Mouse (Mus musculus): ENCODE results near the gene Bbs9. TPM values are rescaled to one million over a fixed set of nuclear protein-coding genes. Genes with fewer than 3 reads are reported as not detected.
"Not testable (repeated sequence)": the region's sequence is repeated elsewhere in the genome, so short reads cannot be mapped to it uniquely, and the experiment has no call there.

Bbs9 gene
- total and polyA plus RNA-seq, 3 experiments, result 6.9 to 9.1 (median 7.8) TPM

DNA sequence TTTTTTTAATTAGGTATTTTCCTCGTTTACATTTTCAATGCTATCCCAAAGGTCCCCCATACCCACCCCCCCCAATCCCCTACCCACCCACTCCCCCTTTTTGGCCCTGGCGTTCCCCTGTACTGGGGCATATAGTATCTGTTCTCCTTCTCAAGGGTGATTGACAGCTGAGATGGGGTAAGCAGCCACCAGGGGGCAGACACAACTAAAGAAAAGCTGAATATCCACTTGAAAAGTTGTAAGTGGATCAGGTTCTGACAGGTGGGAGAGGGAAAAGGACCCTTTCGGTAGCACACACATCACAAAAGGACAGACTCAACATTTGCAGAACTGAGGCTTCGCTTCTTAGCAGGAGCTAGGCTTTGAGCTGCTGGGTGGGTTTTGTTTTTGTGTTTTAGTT is 237.8 kb downstream of the Bbs9 start:
- H3K27me3 ChIP-seq (replicated peaks); H3K27ac ChIP-seq (ENCODE audit: insufficient read depth, low read depth); H3K9me3 ChIP-seq (replicated peaks; ENCODE audit: low read length); dilution Hi-C loops (cut with MboI; ENCODE audit: extremely low pct_ligation_motif_present, extremely low pct_unique_long_range_greater_than_20kb, low sequenced_read_pairs); H3K4me2 ChIP-seq (ENCODE audit: insufficient read depth, low read depth, poor library complexity, severe bottlenecking); H3K36me3 ChIP-seq (replicated peaks in 1 of 2; ENCODE audit: control insufficient read depth in 1 of 2, insufficient read depth in 1 of 2, low read length in 1 of 2); H3K9ac ChIP-seq (ENCODE audit: insufficient read depth, low read depth); H3K4me3 ChIP-seq (replicated peaks in 1 of 3; ENCODE audit: low read depth in 2 of 3, low read length in 2 of 3, poor library complexity in 1 of 3); H3K79me2 ChIP-seq (replicated peaks; ENCODE audit: control insufficient read depth, extremely low read depth, insufficient read depth, poor library complexity, severe bottlenecking): not testable (repeated sequence)
- peak; percentile 69 for DNase-seq (ENCODE audit: extremely low read depth)
- in situ Hi-C loops (cut with MboI; ENCODE audit: low pct_ligation_motif_present, low pct_unique_long_range_greater_than_20kb, low sequenced_read_pairs), result loop anchor here (10.0 to 25.0 kb wide), 3 partner anchors 202 to 499 kb away; partner anchors contain the start of gene Bmper
- peaks cover 0 to 10% of the 10 kb centered on the region in 2 experiments; a peak in 2 of 4 replicates for H3K4me1 ChIP-seq (ENCODE audit: control insufficient read depth in 1 of 2, insufficient read depth in 2 of 2)
- TF ChIP-seq SMC3 (IDR thresholded peaks at IDR 0.05; ENCODE audit: low read depth, low read length) (peak; percentile 89), CTCF (conservative IDR thresholded peaks at IDR 0.05 in 1 of 2, IDR thresholded peaks at IDR 0.05 in 1 of 2; ENCODE audit: low read depth in 2 of 2, low read length in 2 of 2) (peak; percentile 18 to 81; a peak in 2 of 4 replicates), RAD21 (IDR thresholded peaks at IDR 0.05; ENCODE audit: low read depth, low read length) (peak; percentile 84), ZC3H11A (IDR thresholded peaks at IDR 0.05; ENCODE audit: low read depth, low read length) (peak; percentile 80)

GRCm38 (mm10) chr9:22717583-22717982 is 242.1 kb downstream of the Bbs9 start:
- no peak overlapping the region for H3K27ac ChIP-seq (ENCODE audit: insufficient read depth, low read depth)
- H3K4me3 ChIP-seq (replicated peaks in 1 of 3; ENCODE audit: low read depth in 2 of 3, low read length in 2 of 3, poor library complexity in 1 of 3), result no peak overlapping the region
- no peaks in the 10 kb centered on the region for H3K9me3 ChIP-seq (replicated peaks; ENCODE audit: low read length)
- H3K36me3 ChIP-seq (replicated peaks in 1 of 2; ENCODE audit: control insufficient read depth in 1 of 2, insufficient read depth in 1 of 2, low read length in 1 of 2), result no peaks in the 10 kb centered on the region
- dilution Hi-C loops (cut with MboI; ENCODE audit: extremely low pct_ligation_motif_present, extremely low pct_unique_long_range_greater_than_20kb, low sequenced_read_pairs) (no loop called here), in situ Hi-C loops (cut with MboI; ENCODE audit: low pct_ligation_motif_present, low pct_unique_long_range_greater_than_20kb, low sequenced_read_pairs) (loop anchor here (10.0 to 25.0 kb wide), 3 partner anchors 197 to 495 kb away; partner anchors contain the start of gene Bmper)
- DNase-seq (ENCODE audit: extremely low read depth), result no peak
- no peaks in the 10 kb centered on the region for H3K79me2 ChIP-seq (replicated peaks; ENCODE audit: control insufficient read depth, extremely low read depth, insufficient read depth, poor library complexity, severe bottlenecking)
- no peak for TF ChIP-seq UBTF (IDR thresholded peaks at IDR 0.05; ENCODE audit: low read depth, low read length)
- TF ChIP-seq ZC3H11A (IDR thresholded peaks at IDR 0.05; ENCODE audit: low read depth, low read length), result no peak
- no peak for TF ChIP-seq GABPA (IDR thresholded peaks at IDR 0.05; ENCODE audit: insufficient replicate concordance, low read depth, low read length)
- no peak for TF ChIP-seq ELF1 (IDR thresholded peaks at IDR 0.05; ENCODE audit: low read depth, low read length)
- TF ChIP-seq TCF12 (IDR thresholded peaks at IDR 0.05; ENCODE audit: low read depth, low read length), result no peak
- TF ChIP-seq CHD2 (IDR thresholded peaks at IDR 0.05; ENCODE audit: low read length), result no peak
- TF ChIP-seq MXI1 (IDR thresholded peaks at IDR 0.05; ENCODE audit: low read depth, low read length), result no peak
- H3K4me2 ChIP-seq (ENCODE audit: insufficient read depth, low read depth, poor library complexity, severe bottlenecking), result no peak overlapping the region
- H3K9ac ChIP-seq (ENCODE audit: insufficient read depth, low read depth), result no peak overlapping the region
- no peaks in the 10 kb centered on the region for H3K27me3 ChIP-seq (replicated peaks)
- peaks cover 0 to 10% of the 10 kb centered on the region in 2 experiments; a peak in 2 of 4 replicates for H3K4me1 ChIP-seq (ENCODE audit: control insufficient read depth in 1 of 2, insufficient read depth in 2 of 2)

- Histone ChIP-seq H3K27ac (ENCODE audit: insufficient read depth, low read depth) (no peak overlapping the region), H3K4me2 (ENCODE audit: insufficient read depth, low read depth, poor library complexity, severe bottlenecking) (0 out of 2 replicates have a peak overlapping the region, but pooled peaks have one; percentile 21), H3K4me3 (replicated peaks in 1 of 3; ENCODE audit: low read depth in 2 of 3, low read length in 2 of 3, poor library complexity in 1 of 3) (no peak overlapping the region), H3K27me3 (replicated peaks) (no peaks in the 10 kb centered on the region), H3K9ac (ENCODE audit: insufficient read depth, low read depth) (no peak overlapping the region), H3K36me3 (replicated peaks in 1 of 2; ENCODE audit: control insufficient read depth in 1 of 2, insufficient read depth in 1 of 2, low read length in 1 of 2) (no peaks in the 10 kb centered on the region), H3K79me2 (replicated peaks; ENCODE audit: control insufficient read depth, extremely low read depth, insufficient read depth, poor library complexity, severe bottlenecking) (no peaks in the 10 kb centered on the region), H3K4me1 (ENCODE audit: control insufficient read depth in 1 of 2, insufficient read depth in 2 of 2) (peaks cover 0 to 10% of the 10 kb centered on the region in 2 experiments; a peak in 2 of 4 replicates), H3K9me3 (replicated peaks; ENCODE audit: low read length) (no peaks in the 10 kb centered on the region)
- dilution Hi-C loops (cut with MboI; ENCODE audit: extremely low pct_ligation_motif_present, extremely low pct_unique_long_range_greater_than_20kb, low sequenced_read_pairs), result no loop called here
- no peak for TF ChIP-seq POLR2A (IDR thresholded peaks at IDR 0.05; ENCODE audit: low read depth, low read length)
- no peak for TF ChIP-seq ZNF384 (IDR thresholded peaks at IDR 0.05; ENCODE audit: low read depth, low read length)
- no peak for TF ChIP-seq CHD2 (IDR thresholded peaks at IDR 0.05; ENCODE audit: low read length)
- TF ChIP-seq SIN3A (IDR thresholded peaks at IDR 0.05; ENCODE audit: low read length), result no peak
- TF ChIP-seq MEF2A (IDR thresholded peaks at IDR 0.05; ENCODE audit: borderline replicate concordance, low read depth, low read length), result no peak
- no peak for TF ChIP-seq ELF1 (IDR thresholded peaks at IDR 0.05; ENCODE audit: low read depth, low read length)
- DNase-seq (ENCODE audit: extremely low read depth), result no peak
- in situ Hi-C loops (cut with MboI; ENCODE audit: low pct_ligation_motif_present, low pct_unique_long_range_greater_than_20kb, low sequenced_read_pairs), result loop anchor here (10.0 to 25.0 kb wide), 3 partner anchors 197 to 494 kb away; partner anchors contain the start of gene Bmper
These were observed 242.8 kb downstream of the Bbs9 start for GRCm38 (mm10) chr9:22718174-22718823.
